ENCODE assay signal across 24 mouse cellular contexts in genomic region chr1:163112482-163113164, GRCm38 (mm10). TPM values are rescaled to one million over a fixed set of nuclear protein-coding genes. Genes with fewer than 3 reads are reported as not detected.
DNase-seq lines count a peak whose midpoint lies in the region; ATAC-seq and TF ChIP-seq lines count a peak whose summit lies in the region.
"Had no signal": no experiment of that assay in that cellular context is flagged by ENCODE, and none has a peak within 500 bp of the region (broad histone marks: within the 10 kb centered on the region; RNA-seq: fewer than 3 reads in every experiment).

No protein-coding gene starts in this region.

- no peaks in the 10 kb centered on the region for H3K9me3 ChIP-seq in liver, embryonic 11.5 days (ENCODE audit: control insufficient read depth, low read length)
- no peaks in the 10 kb centered on the region for H3K9me3 ChIP-seq in lung, postnatal 0 days (ENCODE audit: low read length)
- H3K9me3 ChIP-seq: embryonic facial prominence, embryonic 10.5 days; embryonic facial prominence, embryonic 12.5 days; forebrain, embryonic 10.5 days; forebrain, embryonic 12.5 days; forebrain, embryonic 15.5 days had no signal

- ATAC-seq in liver, embryonic 11.5 days (replicated peaks; ENCODE audit: low FRiP score), result no peak
- no peak for ATAC-seq in lung, postnatal 0 days
- ATAC-seq: activated CD4-positive, CD25-positive, alpha-beta regulatory T cell, adult 4 months; Patski had no signal

- no peaks in the 10 kb centered on the region for H3K79me3 ChIP-seq in C2C12 (ENCODE audit: low read depth)

- H3K27me3 ChIP-seq in C2C12 (ENCODE audit: control insufficient read depth, insufficient read depth, insufficient read length), result no peaks in the 10 kb centered on the region
- no peaks in the 10 kb centered on the region for H3K27me3 ChIP-seq in liver, embryonic 11.5 days (replicated peaks; ENCODE audit: control insufficient read depth, insufficient read depth, low read length)
- H3K27me3 ChIP-seq in lung, postnatal 0 days (replicated peaks; ENCODE audit: insufficient read depth, low read length), result no peaks in the 10 kb centered on the region
- H3K27me3 ChIP-seq: embryonic facial prominence, embryonic 12.5 days; forebrain, embryonic 12.5 days; forebrain, embryonic 15.5 days; Patski had no signal

- no peak overlapping the region for H3K9ac ChIP-seq in liver, embryonic 11.5 days (ENCODE audit: low read depth, low read length)
- H3K9ac ChIP-seq in lung, postnatal 0 days (replicated peaks; ENCODE audit: low read depth), result no peak overlapping the region
- H3K9ac ChIP-seq: embryonic facial prominence, embryonic 12.5 days; forebrain, embryonic 12.5 days; forebrain, embryonic 15.5 days; forebrain, postnatal 0 days had no signal

- no peak overlapping the region for H3K4me3 ChIP-seq in C2C12 (ENCODE audit: insufficient read depth, poor library complexity, severe bottlenecking)
- H3K4me3 ChIP-seq in embryonic fibroblast, embryonic 13.5 days (ENCODE audit: insufficient read depth, low read length), result no peak overlapping the region
- H3K4me3 ChIP-seq in liver, embryonic 11.5 days (ENCODE audit: low read depth, low read length), result no peak overlapping the region
- no peak overlapping the region for H3K4me3 ChIP-seq in lung, postnatal 0 days (ENCODE audit: low read depth, low read length)
- H3K4me3 ChIP-seq: embryonic facial prominence, embryonic 10.5 days; embryonic facial prominence, embryonic 12.5 days; erythroblast, embryonic 14.5 days; forebrain, embryonic 10.5 days; forebrain, embryonic 12.5 days; forebrain, embryonic 15.5 days had no signal

- 83% methylated on average over 4 of the region's 4 CpGs for WGBS in liver, embryonic 11.5 days
- WGBS in lung, postnatal 0 days, result 64% methylated on average over 4 of the region's 4 CpGs

- no peak overlapping the region for H3K4me2 ChIP-seq in liver, embryonic 11.5 days
- no peak overlapping the region for H3K4me2 ChIP-seq in lung, postnatal 0 days (replicated peaks; ENCODE audit: low read depth, low read length)
- H3K4me2 ChIP-seq: embryonic facial prominence, embryonic 12.5 days; forebrain, embryonic 12.5 days; forebrain, embryonic 15.5 days had no signal

- H3ac ChIP-seq in C2C12 (ENCODE audit: control insufficient read depth, insufficient read length, low read depth), result no peak overlapping the region

- TF ChIP-seq EP300 in lung, postnatal 0 days (IDR thresholded peaks at IDR 0.05), result no peak

- no peak for DNase-seq in liver, embryonic 11.5 days (ENCODE audit: low spot score)
- no peak for DNase-seq in lung, postnatal 0 days (ENCODE audit: low spot score)
- DNase-seq in neural tube, embryonic 10.5 days (ENCODE audit: extremely low spot score, low spot score), result no peak
- DNase-seq: adrenal gland, adult 8-10 months; adrenal gland, postnatal 14 days; adrenal gland, postnatal 36 days; B cell, adult 2 months; cerebellum, adult 11-12 months; cerebellum, adult 2 months; cerebellum, adult 9-10 months; cerebellum, postnatal 10 days; cerebellum, postnatal 25 days; forebrain, postnatal 0 days had no signal

- TF ChIP-seq POLR2A in embryonic fibroblast, embryonic 13.5 days (IDR thresholded peaks at IDR 0.05; ENCODE audit: low read depth, low read length), result no peak

- no peaks in the 10 kb centered on the region for H3K36me3 ChIP-seq in C2C12 (ENCODE audit: control insufficient read depth, insufficient read depth)
- no peaks in the 10 kb centered on the region for H3K36me3 ChIP-seq in liver, embryonic 11.5 days (ENCODE audit: control insufficient read depth, insufficient read depth, low read length)
- no peaks in the 10 kb centered on the region for H3K36me3 ChIP-seq in lung, postnatal 0 days (ENCODE audit: insufficient read depth, low read length)
- H3K36me3 ChIP-seq: embryonic facial prominence, embryonic 10.5 days; embryonic facial prominence, embryonic 12.5 days; forebrain, embryonic 10.5 days; forebrain, embryonic 12.5 days; forebrain, embryonic 15.5 days had no signal

- no peaks in the 10 kb centered on the region for H3K79me2 ChIP-seq in C2C12 (ENCODE audit: control insufficient read depth, insufficient read depth)

- H3K27ac ChIP-seq in embryonic fibroblast, embryonic 13.5 days (ENCODE audit: insufficient read depth, low read length), result peak overlapping the region; percentile 89
- H3K27ac ChIP-seq in liver, embryonic 11.5 days (ENCODE audit: low read depth, low read length), result no peak overlapping the region
- H3K27ac ChIP-seq in lung, postnatal 0 days (ENCODE audit: low read length), result no peak overlapping the region
- H3K27ac ChIP-seq: embryonic facial prominence, embryonic 10.5 days; embryonic facial prominence, embryonic 12.5 days; forebrain, embryonic 10.5 days; forebrain, embryonic 12.5 days; forebrain, embryonic 15.5 days had no signal

- peaks cover 14% of the 10 kb centered on the region for H3K4me1 ChIP-seq in embryonic fibroblast, embryonic 13.5 days (ENCODE audit: control insufficient read depth, insufficient read depth, low read length)
- H3K4me1 ChIP-seq in liver, embryonic 11.5 days (replicated peaks; ENCODE audit: control insufficient read depth, insufficient read depth, low read length), result no peaks in the 10 kb centered on the region
- H3K4me1 ChIP-seq in lung, postnatal 0 days (ENCODE audit: insufficient read depth, low read depth, low read length), result no peaks in the 10 kb centered on the region
- H3K4me1 ChIP-seq: embryonic facial prominence, embryonic 12.5 days; forebrain, embryonic 10.5 days; forebrain, embryonic 12.5 days; forebrain, embryonic 15.5 days had no signal

- no peak for TF ChIP-seq CTCF in C2C12 (IDR thresholded peaks at IDR 0.05; ENCODE audit: control insufficient read depth, insufficient read depth, insufficient read length)
- TF ChIP-seq CTCF in embryonic fibroblast, embryonic 13.5 days (IDR thresholded peaks at IDR 0.05; ENCODE audit: borderline replicate concordance, insufficient read depth, low read length), result no peak
- no peak for TF ChIP-seq CTCF in lung, postnatal 0 days (IDR thresholded peaks at IDR 0.05)

TF ChIP-seq in C2C12, 6 proteins besides CTCF, POLR2A, EP300 and RAD21:
- TF ChIP-seq MYOD1 (IDR thresholded peaks at IDR 0.05; ENCODE audit: control insufficient read depth, insufficient read length, low read depth), result peak; percentile 75
- TF ChIP-seq USF1 (IDR thresholded peaks at IDR 0.05; ENCODE audit: low read depth), result peak; percentile 70
- peak; percentile 59 for TF ChIP-seq FOSL1 (IDR thresholded peaks at IDR 0.05; ENCODE audit: insufficient read depth, low read length, poor library complexity, severe bottlenecking)
- TF ChIP-seq MYOG (IDR thresholded peaks at IDR 0.05; ENCODE audit: control insufficient read depth, extremely low read depth, insufficient read length), result no peak
- TF ChIP-seq CEBPB (IDR thresholded peaks at IDR 0.05; ENCODE audit: low read depth), result peak; percentile 8
- no peak for TF ChIP-seq MAX (IDR thresholded peaks at IDR 0.05)

RNA-seq across cellular contexts. Expression of gene Mroh9, which starts 27.2 kb away (rescaled TPM):
- not detected for polyA plus RNA-seq in C2C12 (2012; fragmentation: generic; extraction: Trizol)
- polyA plus RNA-seq in embryonic fibroblast, embryonic 13.5 days (2011; ENCODE audit: insufficient read length, low read depth, missing spikeins), result not detected in 2 replicates
- not detected in 2 replicates for polyA plus RNA-seq in liver, embryonic 11.5 days (2014; fragmentation: Nextera tagmentation; extraction: Ambion mirVana)
- not detected in 2 replicates for polyA plus RNA-seq in lung, postnatal 0 days (2015; fragmentation: Nextera tagmentation; extraction: Ambion mirVana)
- polyA plus RNA-seq: activated CD4-positive, CD25-positive, alpha-beta regulatory T cell, adult 4 months; cerebellum, adult 2 months; cortical plate, adult 2 months; embryonic facial prominence, embryonic 10.5 days; embryonic facial prominence, embryonic 12.5 days; erythroblast, embryonic 14.5 days; forebrain, embryonic 10.5 days; forebrain, embryonic 12.5 days; forebrain, embryonic 15.5 days; forebrain, postnatal 0 days; Patski had no signal
